Mouse (Mus musculus): ENCODE measurements around the gene Vav3. TPM values are rescaled to one million over a fixed set of nuclear protein-coding genes. Genes with fewer than 3 reads are reported as not detected.
"Not testable (repeated sequence)": the region's sequence is repeated elsewhere in the genome, so short reads cannot be mapped to it uniquely, and the experiment has no call there.

Vav3 gene
- polyA plus RNA-seq, 1 experiment, result 4.3 TPM

DNA sequence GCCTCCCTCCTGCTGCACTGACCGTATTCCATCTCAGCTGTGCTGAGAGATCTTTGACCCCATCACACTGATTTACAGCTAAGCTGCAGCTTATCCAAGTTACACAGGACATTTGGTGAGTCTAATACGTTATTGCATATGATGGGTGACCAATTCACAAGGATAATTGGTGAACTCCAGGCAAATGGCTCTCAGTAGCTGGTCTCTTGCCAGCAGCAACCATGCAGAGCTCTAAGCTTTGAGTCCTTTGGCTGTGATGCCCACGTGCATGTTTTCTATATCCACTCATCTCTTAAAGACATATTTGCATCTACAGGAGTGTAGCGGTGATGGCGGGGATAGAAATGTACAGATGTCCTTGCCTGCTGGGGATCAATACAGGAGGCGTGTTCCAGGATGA, 99.5 kb downstream of the Vav3 start:
- H3K27me3 ChIP-seq (ENCODE audit: control insufficient read depth, insufficient read depth, low read length), result no peaks in the 10 kb centered on the region
- TF ChIP-seq POLR2A (IDR thresholded peaks at IDR 0.05; ENCODE audit: control insufficient read depth, low read depth, low read length), result no peak
- no peak for TF ChIP-seq CTCF (IDR thresholded peaks at IDR 0.05; ENCODE audit: control insufficient read depth, insufficient read depth, insufficient replicate concordance, low read depth, low read length)
- no peak overlapping the region for H3K4me3 ChIP-seq (ENCODE audit: control insufficient read depth, low read depth, low read length)
- no peaks in the 10 kb centered on the region for H3K36me3 ChIP-seq (ENCODE audit: control insufficient read depth, insufficient read depth, low read length)
- no peak overlapping the region for H3K27ac ChIP-seq (ENCODE audit: control insufficient read depth, insufficient read depth, low read depth, low read length)
- H3K4me1 ChIP-seq (ENCODE audit: control insufficient read depth, insufficient read depth, low read length), result no peaks in the 10 kb centered on the region

DNA sequence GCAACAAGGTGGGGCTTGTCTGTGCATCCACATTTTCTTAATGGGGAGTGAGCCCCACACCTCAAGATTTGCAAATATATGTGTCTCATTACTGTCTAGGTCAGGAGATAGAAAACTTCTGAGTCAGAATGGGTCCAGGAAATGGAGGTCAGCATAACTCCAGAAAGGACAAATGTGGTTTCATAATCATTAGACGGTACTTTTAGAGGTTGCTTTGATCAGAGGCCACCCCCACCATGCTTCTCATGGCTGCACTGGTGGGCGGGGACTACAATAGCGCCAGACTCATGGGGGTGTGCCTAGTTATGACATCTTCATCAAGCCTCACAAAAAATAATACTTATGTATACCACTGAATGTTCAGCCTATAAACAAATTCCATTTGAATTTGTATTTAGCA, 103.6 kb downstream of the Vav3 start:
- Histone ChIP-seq H3K36me3 (ENCODE audit: control insufficient read depth, insufficient read depth, low read length) (no peaks in the 10 kb centered on the region), H3K4me3 (ENCODE audit: control insufficient read depth, low read depth, low read length) (no peak overlapping the region), H3K27ac (ENCODE audit: control insufficient read depth, insufficient read depth, low read depth, low read length) (no peak overlapping the region), H3K27me3 (ENCODE audit: control insufficient read depth, insufficient read depth, low read length) (no peaks in the 10 kb centered on the region), H3K4me1 (ENCODE audit: control insufficient read depth, insufficient read depth, low read length) (no peaks in the 10 kb centered on the region)
- no peak for TF ChIP-seq CTCF (IDR thresholded peaks at IDR 0.05; ENCODE audit: control insufficient read depth, insufficient read depth, insufficient replicate concordance, low read depth, low read length)
- no peak for TF ChIP-seq POLR2A (IDR thresholded peaks at IDR 0.05; ENCODE audit: control insufficient read depth, low read depth, low read length)

- TF ChIP-seq POLR2A (IDR thresholded peaks at IDR 0.05; ENCODE audit: control insufficient read depth, low read depth, low read length) (no peak), CTCF (IDR thresholded peaks at IDR 0.05; ENCODE audit: control insufficient read depth, insufficient read depth, insufficient replicate concordance, low read depth, low read length) (no peak)
- Histone ChIP-seq H3K27me3 (ENCODE audit: control insufficient read depth, insufficient read depth, low read length) (no peaks in the 10 kb centered on the region), H3K4me3 (ENCODE audit: control insufficient read depth, low read depth, low read length) (no peak overlapping the region), H3K36me3 (ENCODE audit: control insufficient read depth, insufficient read depth, low read length) (no peaks in the 10 kb centered on the region), H3K4me1 (ENCODE audit: control insufficient read depth, insufficient read depth, low read length) (no peaks in the 10 kb centered on the region), H3K27ac (ENCODE audit: control insufficient read depth, insufficient read depth, low read depth, low read length) (no peak overlapping the region)
These were observed 106.5 kb downstream of the Vav3 start for GRCm38 (mm10) chr3:109446903-109447302.

DNA sequence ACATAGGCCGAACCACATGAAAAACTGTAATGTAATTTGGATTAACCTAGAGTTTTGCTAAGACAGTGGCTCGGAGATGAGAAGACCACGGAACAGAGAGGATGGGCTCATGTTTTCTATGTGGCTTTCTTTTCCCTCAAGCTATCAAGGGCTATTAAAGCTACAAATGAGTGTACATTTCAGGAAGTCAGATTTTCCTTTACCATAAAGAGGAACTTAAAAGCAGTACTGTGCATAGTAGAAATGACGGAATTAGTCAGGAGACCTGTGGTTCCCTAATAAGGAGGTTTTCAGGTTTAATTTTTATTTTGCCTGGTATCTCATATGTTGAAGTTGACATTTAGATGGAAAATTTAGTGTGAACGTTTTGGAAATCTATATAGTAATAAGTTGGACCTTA, 107.8 kb downstream of the Vav3 start:
- H3K36me3 ChIP-seq (ENCODE audit: control insufficient read depth, insufficient read depth, low read length); H3K4me3 ChIP-seq (ENCODE audit: control insufficient read depth, low read depth, low read length); H3K27ac ChIP-seq (ENCODE audit: control insufficient read depth, insufficient read depth, low read depth, low read length); H3K4me1 ChIP-seq (ENCODE audit: control insufficient read depth, insufficient read depth, low read length); H3K27me3 ChIP-seq (ENCODE audit: control insufficient read depth, insufficient read depth, low read length): not testable (repeated sequence)

DNA sequence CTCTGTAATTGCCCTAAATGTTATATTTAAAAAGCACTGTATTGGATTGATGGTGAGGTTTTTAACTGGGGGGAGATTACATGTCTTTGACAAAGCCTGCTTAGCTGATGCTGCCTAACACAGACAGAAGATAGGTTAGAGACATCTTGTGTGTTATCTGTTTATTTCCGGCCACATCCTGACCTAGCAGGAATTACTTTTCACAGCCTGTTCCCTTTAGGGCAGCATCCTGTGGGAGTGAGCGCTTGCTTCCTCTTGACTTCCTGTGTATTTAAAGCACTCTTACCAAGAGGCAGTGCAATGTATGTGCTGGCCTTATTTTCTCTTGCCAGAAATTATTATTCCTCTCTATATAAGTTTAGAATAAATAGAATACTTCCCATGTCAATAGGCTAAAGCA, 111.5 kb downstream of the Vav3 start:
- TF ChIP-seq CTCF (IDR thresholded peaks at IDR 0.05; ENCODE audit: control insufficient read depth, insufficient read depth, insufficient replicate concordance, low read depth, low read length), result no peak
- no peak for TF ChIP-seq POLR2A (IDR thresholded peaks at IDR 0.05; ENCODE audit: control insufficient read depth, low read depth, low read length)
- Histone ChIP-seq H3K27ac (ENCODE audit: control insufficient read depth, insufficient read depth, low read depth, low read length) (no peak overlapping the region), H3K27me3 (ENCODE audit: control insufficient read depth, insufficient read depth, low read length) (no peaks in the 10 kb centered on the region), H3K4me1 (ENCODE audit: control insufficient read depth, insufficient read depth, low read length) (no peaks in the 10 kb centered on the region), H3K4me3 (ENCODE audit: control insufficient read depth, low read depth, low read length) (no peak overlapping the region), H3K36me3 (ENCODE audit: control insufficient read depth, insufficient read depth, low read length) (no peaks in the 10 kb centered on the region)

DNA sequence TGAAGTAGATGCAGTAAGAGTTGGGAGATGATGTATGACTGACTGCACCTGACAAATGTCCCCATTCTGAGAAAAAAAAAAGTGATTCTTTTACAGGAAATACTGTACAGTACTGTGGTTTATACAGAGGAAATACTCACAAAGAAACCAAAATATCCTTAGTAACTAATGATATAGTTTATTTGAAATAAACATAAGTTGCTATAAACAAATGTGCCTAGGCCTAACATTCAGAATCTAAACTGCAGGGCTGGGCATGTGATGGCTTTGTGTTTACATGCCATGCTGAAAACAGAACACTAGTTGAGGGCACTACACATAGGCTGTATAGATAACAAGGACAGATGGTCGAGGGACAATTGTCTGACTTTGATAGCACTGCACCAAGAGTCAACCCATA, 114.2 kb downstream of the Vav3 start:
- TF ChIP-seq POLR2A (IDR thresholded peaks at IDR 0.05; ENCODE audit: control insufficient read depth, low read depth, low read length) (no peak), CTCF (IDR thresholded peaks at IDR 0.05; ENCODE audit: control insufficient read depth, insufficient read depth, insufficient replicate concordance, low read depth, low read length) (no peak)
- H3K27me3 ChIP-seq (ENCODE audit: control insufficient read depth, insufficient read depth, low read length), result no peaks in the 10 kb centered on the region
- no peaks in the 10 kb centered on the region for H3K4me1 ChIP-seq (ENCODE audit: control insufficient read depth, insufficient read depth, low read length)
- no peaks in the 10 kb centered on the region for H3K36me3 ChIP-seq (ENCODE audit: control insufficient read depth, insufficient read depth, low read length)
- H3K27ac ChIP-seq (ENCODE audit: control insufficient read depth, insufficient read depth, low read depth, low read length), result no peak overlapping the region
- H3K4me3 ChIP-seq (ENCODE audit: control insufficient read depth, low read depth, low read length), result no peak overlapping the region

DNA sequence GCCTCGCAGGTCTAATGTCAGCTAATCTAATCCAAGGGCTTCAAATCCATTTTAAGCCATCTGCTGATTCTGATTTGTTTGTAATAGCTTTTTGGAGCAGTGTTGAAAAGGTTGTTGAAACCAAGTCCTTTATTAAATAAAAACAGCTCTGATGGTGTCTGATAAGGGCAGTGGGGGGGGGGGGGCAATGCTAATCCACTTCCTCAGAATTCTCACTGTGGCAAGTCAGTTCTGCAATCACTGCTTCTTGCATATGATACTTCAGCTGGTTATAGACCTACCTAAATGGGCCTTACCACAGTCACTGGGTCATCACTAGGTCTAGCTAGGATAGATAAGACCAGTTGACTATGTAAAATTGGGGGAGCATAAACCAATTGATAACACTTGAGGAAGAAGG, 115.9 kb downstream of the Vav3 start:
- Histone ChIP-seq H3K4me1 (ENCODE audit: control insufficient read depth, insufficient read depth, low read length) (no peaks in the 10 kb centered on the region), H3K27me3 (ENCODE audit: control insufficient read depth, insufficient read depth, low read length) (no peaks in the 10 kb centered on the region), H3K27ac (ENCODE audit: control insufficient read depth, insufficient read depth, low read depth, low read length) (no peak overlapping the region), H3K4me3 (ENCODE audit: control insufficient read depth, low read depth, low read length) (no peak overlapping the region), H3K36me3 (ENCODE audit: control insufficient read depth, insufficient read depth, low read length) (no peaks in the 10 kb centered on the region)
- TF ChIP-seq CTCF (IDR thresholded peaks at IDR 0.05; ENCODE audit: control insufficient read depth, insufficient read depth, insufficient replicate concordance, low read depth, low read length), result no peak
- TF ChIP-seq POLR2A (IDR thresholded peaks at IDR 0.05; ENCODE audit: control insufficient read depth, low read depth, low read length), result no peak

DNA sequence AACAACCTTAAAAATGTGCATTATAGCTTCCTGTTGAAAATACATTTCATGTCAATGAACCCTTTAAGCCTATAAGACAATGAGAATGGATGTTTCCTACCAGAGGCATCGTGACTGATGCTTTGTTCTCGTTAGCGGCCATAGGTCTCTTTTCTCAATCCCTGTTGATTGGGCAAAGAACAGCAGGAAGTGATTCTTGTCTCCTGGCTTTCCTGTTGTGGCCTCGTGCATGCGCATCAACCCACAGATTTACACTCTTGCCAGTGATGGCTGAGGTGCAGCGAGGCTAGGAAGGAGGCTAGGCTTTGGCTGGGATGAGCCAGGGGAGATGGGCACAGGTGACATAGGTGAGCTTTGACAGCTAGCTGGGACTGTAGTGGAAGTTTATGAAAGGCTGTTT, 123.2 kb downstream of the Vav3 start:
- H3K4me1 ChIP-seq (ENCODE audit: control insufficient read depth, insufficient read depth, low read length), result no peaks in the 10 kb centered on the region
- no peaks in the 10 kb centered on the region for H3K36me3 ChIP-seq (ENCODE audit: control insufficient read depth, insufficient read depth, low read length)
- no peaks in the 10 kb centered on the region for H3K27me3 ChIP-seq (ENCODE audit: control insufficient read depth, insufficient read depth, low read length)
- no peak overlapping the region for H3K4me3 ChIP-seq (ENCODE audit: control insufficient read depth, low read depth, low read length)
- H3K27ac ChIP-seq (ENCODE audit: control insufficient read depth, insufficient read depth, low read depth, low read length), result no peak overlapping the region
- TF ChIP-seq CTCF (IDR thresholded peaks at IDR 0.05; ENCODE audit: control insufficient read depth, insufficient read depth, insufficient replicate concordance, low read depth, low read length) (no peak), POLR2A (IDR thresholded peaks at IDR 0.05; ENCODE audit: control insufficient read depth, low read depth, low read length) (no peak)

All from testis, adult 2 months (tissue).